Mouse (Mus musculus) B cell, adult (primary cell): Measurements from ENCODE around the gene Prmt9. TPM values are rescaled to one million over a fixed set of nuclear protein-coding genes. Genes with fewer than 3 reads are reported as not detected.

ENCODE experiments used
- total RNA-seq: library from RNA; stranded (reverse); gene quantifications from 4 replicates; pipeline ENCODE4 v1.2.4, GENCODE M21; 2023; ENCODE audit not compliant: inconsistent age

Gene Prmt9
- total RNA-seq = 18.7 to 21.8 TPM (median 19.8 TPM) in 4 replicates

GRCm38 (mm10) chr8:77549121-77549706 lies at the start of gene Prmt9:
TSS of gene Prmt9 (plus strand) at chr8:77549397.

GRCm38 (mm10) chr8:77517301-77518200 lies 31.6 kb upstream of the Prmt9 start, which contains the start of gene Arhgap10:
TSS of gene Arhgap10 (minus strand) at chr8:77517953.

GRCm38 (mm10) chr8:77610374-77610969 lies 61.3 kb downstream of the Prmt9 start, which contains the start of gene Tmem184c:
TSS of gene Tmem184c (minus strand) at chr8:77610698.

Other genes starting within 250 kb of the Prmt9 start
- 3.7 to 4.6 TPM (median 4.2 TPM) in 4 replicates for gene Arhgap10, start 31.4 kb upstream of the Prmt9 start, total RNA-seq
- gene Tmem184c, start 61.3 kb downstream of the Prmt9 start, total RNA-seq = 17.4 to 19.4 TPM (median 18.6 TPM) in 4 replicates
- not detected in 4 replicates for gene Ednra, start 175.1 kb downstream of the Prmt9 start, total RNA-seq